Mouse (Mus musculus) R1 (cell line): Measurements from ENCODE around the gene Zfp513.

Source experiments
- DNase-seq: peaks from one replicate; pipeline ENCODE4 v3.0.0-alpha.2; 2018; ENCODE audit warnings: low read depth, low spot score

Gene Zfp513

GRCm38 (mm10) chr5:31168630-31169029 is 33.5 kb downstream of the Zfp513 start:
- DNase-seq = no peak

DNA sequence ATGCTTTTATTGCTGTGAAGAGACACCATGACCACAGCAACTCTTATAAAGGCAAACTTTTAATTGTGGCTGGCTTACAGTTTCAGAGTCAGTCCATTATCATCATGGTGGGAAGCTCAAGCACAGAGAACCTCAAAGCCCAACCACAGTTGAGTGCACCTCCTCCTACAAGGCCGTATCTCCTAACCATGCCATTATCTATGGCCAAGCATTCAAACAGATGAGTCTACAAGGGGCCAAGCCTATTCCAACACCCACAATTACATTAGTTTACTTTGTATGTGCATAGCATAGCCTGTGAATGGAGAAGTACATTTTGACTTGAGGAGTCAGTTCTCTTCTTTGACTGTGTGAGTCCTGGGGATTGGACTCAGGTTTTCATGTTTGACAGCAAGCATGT is 37.2 kb downstream of the Zfp513 start:
- no peak for DNase-seq

- no peak for DNase-seq
Observed at GRCm38 (mm10) chr5:31162462-31162861, 39.6 kb downstream of the Zfp513 start.

DNA sequence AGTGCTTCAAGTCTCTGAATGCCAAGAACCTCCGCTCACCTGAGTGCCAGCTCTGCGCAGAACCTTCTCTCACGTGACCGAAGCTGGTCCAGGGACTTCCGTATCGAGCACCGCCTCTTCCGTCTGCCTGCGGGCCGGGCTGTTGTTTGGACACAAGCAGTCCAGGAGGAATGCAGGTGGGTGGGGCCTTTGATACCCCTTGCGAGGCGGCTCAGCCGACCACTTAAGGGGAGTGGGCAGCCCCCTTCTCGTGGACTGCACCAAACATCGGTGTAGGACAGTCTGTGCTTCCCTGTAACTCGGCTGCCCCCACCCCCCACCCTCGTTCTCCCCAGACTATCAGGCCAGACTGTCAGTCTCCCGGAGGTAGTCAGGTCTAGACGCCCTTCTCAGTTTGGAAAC is 48.0 kb downstream of the Zfp513 start, which contains the start of gene Mpv17:
Gene Mpv17, minus strand, starts transcription at position 100 of the 402 bp plus-strand sequence.
- DNase-seq = peak; percentile 95

- no peak for DNase-seq
Observed at GRCm38 (mm10) chr5:31153516-31154151, 48.5 kb downstream of the Zfp513 start.

DNA sequence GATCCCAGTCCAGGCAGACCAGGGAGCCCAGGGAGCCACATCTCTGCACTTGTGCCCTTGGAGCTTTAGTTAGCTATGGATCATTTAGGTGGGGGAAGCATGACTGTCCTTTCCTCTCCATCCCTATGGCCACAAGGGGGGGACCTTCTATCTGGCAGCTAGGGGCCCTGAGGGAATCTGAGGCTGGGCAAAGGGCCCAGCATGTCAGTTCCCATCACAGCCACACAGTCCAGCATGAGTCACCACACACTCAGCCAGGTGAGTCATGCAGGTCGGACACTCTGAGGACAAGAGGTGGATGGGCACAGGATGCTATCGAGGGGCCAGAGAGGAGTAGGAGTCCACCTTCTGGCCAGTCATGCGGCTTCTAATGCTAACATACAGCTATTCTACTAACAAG is 50.4 kb downstream of the Zfp513 start:
- DNase-seq = peak; percentile 25

DNA sequence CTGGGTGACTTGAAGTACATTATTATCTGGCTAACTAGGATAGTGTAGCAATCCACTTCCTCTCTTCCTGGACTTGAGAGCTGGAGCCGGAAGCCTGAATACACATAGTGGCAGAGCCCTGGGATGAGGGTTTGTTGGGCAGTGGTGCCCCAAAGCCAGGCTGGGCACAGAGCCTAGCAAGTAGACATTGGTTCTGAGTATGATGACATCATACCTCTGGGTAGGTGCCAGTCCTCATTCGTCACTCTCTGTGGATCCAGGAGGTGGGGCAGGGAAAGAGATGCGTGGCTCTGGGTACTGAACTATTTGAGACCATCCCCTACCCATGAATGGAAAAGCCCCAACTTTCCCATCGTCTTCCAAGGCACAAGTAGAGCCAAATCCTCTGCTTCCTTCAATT is 52.3 kb downstream of the Zfp513 start:
- DNase-seq = no peak
